8 mouse cellular contexts compared by ENCODE assay signal in genomic region chr2:112454125-112454861, GRCm38 (mm10). TPM values are rescaled to one million over a fixed set of nuclear protein-coding genes. Genes with fewer than 3 reads are reported as not detected.
A peak's percentile ranks its signal among the peaks of the same experiment; 100 is the strongest.
DNase-seq lines count a peak whose midpoint lies in the region; ATAC-seq and TF ChIP-seq lines count a peak whose summit lies in the region.

No protein-coding gene starts in this region.

- peak overlapping the region; percentile 79 for H3K4me3 ChIP-seq in lung, adult 2 months (replicated peaks; ENCODE audit: extremely low read depth, low read depth, low read length)
- H3K4me3 ChIP-seq in embryonic facial prominence, embryonic 14.5 days (ENCODE audit: low read depth, low read length) = peak overlapping the region; percentile 93
- peak overlapping the region; percentile 88 for H3K4me3 ChIP-seq in intestine, embryonic 16.5 days (ENCODE audit: low read length)
- H3K4me3 ChIP-seq in neural tube, embryonic 15.5 days (replicated peaks) = peak overlapping the region; percentile 89

- H3K4me1 ChIP-seq in lung, adult 2 months (ENCODE audit: control insufficient read depth, insufficient read depth, low read length) = no peaks in the 10 kb centered on the region; the same call in 1 of the 2 replicates
- H3K4me1 ChIP-seq in embryonic facial prominence, embryonic 14.5 days (ENCODE audit: control insufficient read depth, insufficient read depth, low read length) = peaks cover 9% of the 10 kb centered on the region; the same call in 1 of the 2 replicates
- no peaks in the 10 kb centered on the region for H3K4me1 ChIP-seq in intestine, embryonic 16.5 days (ENCODE audit: control insufficient read depth, insufficient read depth, low read length)
- H3K4me1 ChIP-seq in neural tube, embryonic 15.5 days = peaks cover 26% of the 10 kb centered on the region

- H3K27ac ChIP-seq in embryonic facial prominence, embryonic 14.5 days (replicated peaks; ENCODE audit: low read depth, low read length) = peak overlapping the region; percentile 74
- H3K27ac ChIP-seq in intestine, embryonic 16.5 days (ENCODE audit: low read length) = peak overlapping the region; percentile 72
- peak overlapping the region; percentile 88 for H3K27ac ChIP-seq in neural tube, embryonic 15.5 days (replicated peaks)

- no peak for DNase-seq in lung, adult 2 months
- no peak for DNase-seq in lung, postnatal 36 days
- DNase-seq in embryonic facial prominence, embryonic 14.5 days (ENCODE audit: low spot score) = no peak
- no peak for DNase-seq in T-cell, adult 2 months (ENCODE audit: low spot score)
- no peak for DNase-seq in right cerebral cortex, postnatal 10 days (ENCODE audit: low spot score in 2 of 2)

- no peak for TF ChIP-seq CTCF in lung, adult 2 months (IDR thresholded peaks at IDR 0.05; ENCODE audit: insufficient read depth, low read length)

- no peaks in the 10 kb centered on the region for H3K27me3 ChIP-seq in embryonic facial prominence, embryonic 14.5 days (replicated peaks; ENCODE audit: control insufficient read depth, insufficient read depth, low read length)
- H3K27me3 ChIP-seq in intestine, embryonic 16.5 days (replicated peaks; ENCODE audit: control insufficient read depth, insufficient read depth, low read length) = no peaks in the 10 kb centered on the region
- no peaks in the 10 kb centered on the region for H3K27me3 ChIP-seq in neural tube, embryonic 15.5 days (replicated peaks)

- H3K36me3 ChIP-seq in embryonic facial prominence, embryonic 14.5 days (ENCODE audit: control insufficient read depth, insufficient read depth, low read length) = no peaks in the 10 kb centered on the region
- H3K36me3 ChIP-seq in intestine, embryonic 16.5 days (ENCODE audit: control insufficient read depth, insufficient read depth, low read length) = no peaks in the 10 kb centered on the region
- H3K36me3 ChIP-seq in neural tube, embryonic 15.5 days = no peaks in the 10 kb centered on the region

- H3K9ac ChIP-seq in embryonic facial prominence, embryonic 14.5 days (ENCODE audit: low read depth, low read length) = peak overlapping the region; percentile 92
- H3K9ac ChIP-seq in intestine, embryonic 16.5 days (ENCODE audit: low read depth, low read length) = peak overlapping the region; percentile 85
- peak overlapping the region; percentile 70 for H3K9ac ChIP-seq in neural tube, embryonic 15.5 days (replicated peaks)

- peak; percentile 69 for ATAC-seq in embryonic facial prominence, embryonic 14.5 days (ENCODE audit: low read depth)
- ATAC-seq in intestine, embryonic 16.5 days = peak; percentile 78
- ATAC-seq in neural tube, embryonic 15.5 days (ENCODE audit: low FRiP score) = peak; percentile 84
- no peak for ATAC-seq in megakaryocyte-erythroid progenitor cell, adult 5-6 weeks (replicated peaks; ENCODE audit: low FRiP score, low TSS enrichment, poor library complexity, severe bottlenecking)

- WGBS in lung, adult 2 months = 27% methylated on average over 17 of the region's 17 CpGs
- WGBS in embryonic facial prominence, embryonic 14.5 days = 26% methylated on average over 17 of the region's 17 CpGs
- WGBS in intestine, embryonic 16.5 days = 25% methylated on average over 17 of the region's 17 CpGs
- 31% methylated on average over 17 of the region's 17 CpGs for WGBS in neural tube, embryonic 15.5 days

- H3K9me3 ChIP-seq in embryonic facial prominence, embryonic 14.5 days (ENCODE audit: control insufficient read depth, low read length) = no peaks in the 10 kb centered on the region
- H3K9me3 ChIP-seq in intestine, embryonic 16.5 days (ENCODE audit: control insufficient read depth, low read length) = no peaks in the 10 kb centered on the region
- H3K9me3 ChIP-seq in neural tube, embryonic 15.5 days (replicated peaks) = no peaks in the 10 kb centered on the region

- peak overlapping the region; percentile 73 for H3K4me2 ChIP-seq in embryonic facial prominence, embryonic 14.5 days (ENCODE audit: low read depth, low read length)
- H3K4me2 ChIP-seq in intestine, embryonic 16.5 days (ENCODE audit: low read depth, low read length) = peak overlapping the region; percentile 71
- peak overlapping the region; percentile 80 for H3K4me2 ChIP-seq in neural tube, embryonic 15.5 days

- no peak for TF ChIP-seq POLR2A in lung, adult 2 months (IDR thresholded peaks at IDR 0.05; ENCODE audit: borderline replicate concordance, extremely low read depth, low read depth, low read length)

RNA-seq across cellular contexts. Expression of gene Emc7, which starts 0.5 kb away (rescaled TPM):
- polyA plus RNA-seq in lung, adult 2 months (2012; rRNA removed) = 7.2 and 8.9 TPM in 2 replicates
- polyA plus RNA-seq in embryonic facial prominence, embryonic 14.5 days (2014; fragmentation: Nextera tagmentation; extraction: Ambion mirVana) = 20.5 and 21.9 TPM in 2 replicates
- polyA plus RNA-seq in intestine, embryonic 16.5 days (2015; fragmentation: Nextera tagmentation; extraction: Ambion mirVana) = 19.2 and 20.1 TPM in 2 replicates
- 24.5 and 24.6 TPM in 2 replicates for polyA plus RNA-seq in neural tube, embryonic 15.5 days (2015; fragmentation: Nextera tagmentation; extraction: Ambion mirVana)
- 13.8 and 14.7 TPM in 2 replicates for total RNA-seq in megakaryocyte-erythroid progenitor cell, adult 5-6 weeks (2014; fragmentation: Nextera tagmentation)
- total RNA-seq in megakaryocyte-erythroid progenitor cell, adult 5-6 weeks (2017) = 9.7 and 10.5 TPM in 2 replicates

RNA-seq across cellular contexts. Expression of gene Chrm5, which starts 26.3 kb away (rescaled TPM):
- polyA plus RNA-seq in lung, adult 2 months (2012; rRNA removed) = not detected in 2 replicates
- 0.14 TPM in 1 of 2 replicates, not detected in the other for polyA plus RNA-seq in embryonic facial prominence, embryonic 14.5 days (2014; fragmentation: Nextera tagmentation; extraction: Ambion mirVana)
- not detected in 2 replicates for polyA plus RNA-seq in intestine, embryonic 16.5 days (2015; fragmentation: Nextera tagmentation; extraction: Ambion mirVana)
- 0.90 and 1.2 TPM in 2 replicates for polyA plus RNA-seq in neural tube, embryonic 15.5 days (2015; fragmentation: Nextera tagmentation; extraction: Ambion mirVana)
- not detected in 2 replicates for total RNA-seq in megakaryocyte-erythroid progenitor cell, adult 5-6 weeks (2014; fragmentation: Nextera tagmentation)
- not detected in 2 replicates for total RNA-seq in megakaryocyte-erythroid progenitor cell, adult 5-6 weeks (2017)

RNA-seq across cellular contexts. Expression of gene Aven, which starts 38.5 kb away (rescaled TPM):
- 2.3 and 2.5 TPM in 2 replicates for polyA plus RNA-seq in lung, adult 2 months (2012; rRNA removed)
- polyA plus RNA-seq in embryonic facial prominence, embryonic 14.5 days (2014; fragmentation: Nextera tagmentation; extraction: Ambion mirVana) = 6.1 and 7.4 TPM in 2 replicates
- polyA plus RNA-seq in intestine, embryonic 16.5 days (2015; fragmentation: Nextera tagmentation; extraction: Ambion mirVana) = 1.7 and 6.2 TPM in 2 replicates
- polyA plus RNA-seq in neural tube, embryonic 15.5 days (2015; fragmentation: Nextera tagmentation; extraction: Ambion mirVana) = 4.1 and 4.2 TPM in 2 replicates
- total RNA-seq in megakaryocyte-erythroid progenitor cell, adult 5-6 weeks (2014; fragmentation: Nextera tagmentation) = 11.9 and 27.4 TPM in 2 replicates
- 48.4 and 50.6 TPM in 2 replicates for total RNA-seq in megakaryocyte-erythroid progenitor cell, adult 5-6 weeks (2017)
